Mouse (Mus musculus) WW6 (cell line): ENCODE data around the gene Kmt2e.
"Not testable (repeated sequence)": the region's sequence is repeated elsewhere in the genome, so short reads cannot be mapped to it uniquely, and the experiment has no call there.

ENCODE experiments used
- DNase-seq: peaks from one replicate; pipeline ENCODE4 v3.0.0-alpha.2; 2013; ENCODE audit warnings: low read depth, low spot score

The Kmt2e gene

DNA sequence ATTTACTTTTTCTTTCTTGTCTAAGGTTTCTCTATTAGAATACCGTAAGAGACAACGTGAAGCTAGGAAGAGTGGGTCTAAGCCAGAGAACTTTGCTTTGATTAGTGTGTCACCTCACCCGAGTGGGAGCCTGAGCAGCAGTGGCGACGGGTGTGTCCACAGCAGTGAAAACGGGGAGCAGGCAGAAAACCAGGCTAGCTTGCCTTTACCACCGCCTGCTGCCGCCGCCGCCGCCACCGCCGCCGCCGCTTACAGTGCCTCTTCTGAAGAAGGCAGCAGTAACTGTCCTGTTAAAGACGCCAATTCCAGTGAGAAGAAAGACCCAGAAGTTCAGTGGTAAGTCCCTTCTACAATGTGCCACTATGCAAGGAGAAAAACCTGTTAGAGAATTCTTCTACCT lies 65.0 kb downstream of the Kmt2e start:
- DNase-seq, result no peak

GRCm38 (mm10) chr5:23500715-23501114 lies 66.5 kb downstream of the Kmt2e start:
- no peak for DNase-seq

- DNase-seq, result no peak
These were observed 67.5 kb downstream of the Kmt2e start for GRCm38 (mm10) chr5:23501582-23502316.

- DNase-seq, result no peak
These were observed 68.2 kb downstream of the Kmt2e start for GRCm38 (mm10) chr5:23502317-23502937.

GRCm38 (mm10) chr5:23505578-23505977 lies 71.3 kb downstream of the Kmt2e start:
- no peak for DNase-seq

DNA sequence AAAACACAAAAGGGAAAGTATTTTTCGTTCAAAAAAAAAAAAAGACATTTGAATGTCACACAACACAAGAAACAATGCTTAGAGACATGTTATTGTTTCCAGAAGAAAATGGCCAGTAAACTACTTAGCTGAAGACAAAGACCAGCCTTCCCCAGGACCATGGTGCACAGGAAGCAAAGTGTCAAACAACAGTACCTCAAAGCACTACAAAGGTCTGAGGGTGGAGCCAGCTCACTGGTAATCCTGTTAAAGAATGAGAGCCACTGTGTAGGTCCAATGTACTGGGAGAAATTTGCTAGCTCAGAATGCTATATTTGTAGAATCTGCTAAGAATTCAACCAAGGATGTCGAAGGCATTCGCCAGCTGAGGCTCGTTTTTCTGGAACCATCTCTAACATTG lies 73.0 kb downstream of the Kmt2e start:
- no peak for DNase-seq

GRCm38 (mm10) chr5:23508630-23509029 lies 74.4 kb downstream of the Kmt2e start:
- DNase-seq, result no peak

DNA sequence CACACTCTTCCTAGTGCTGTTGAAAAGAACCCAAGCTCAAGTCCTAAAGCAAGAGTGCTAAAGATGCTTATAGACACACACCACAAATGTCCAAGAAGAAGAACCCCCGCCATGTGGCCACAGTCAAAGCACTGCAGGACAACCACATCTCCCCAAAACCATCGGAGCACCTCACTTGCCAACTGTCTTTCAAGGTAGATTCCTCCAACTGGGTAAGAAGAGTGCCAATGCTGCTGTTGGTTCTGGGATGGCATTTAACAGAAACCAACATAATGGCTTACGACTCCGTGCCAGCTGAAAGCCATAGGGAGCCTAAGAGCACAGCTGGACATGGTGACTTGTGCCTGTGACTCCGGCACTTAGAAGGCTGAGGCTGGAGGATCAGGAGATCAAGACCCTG lies 77.2 kb downstream of the Kmt2e start:
- DNase-seq, result no peak

DNA sequence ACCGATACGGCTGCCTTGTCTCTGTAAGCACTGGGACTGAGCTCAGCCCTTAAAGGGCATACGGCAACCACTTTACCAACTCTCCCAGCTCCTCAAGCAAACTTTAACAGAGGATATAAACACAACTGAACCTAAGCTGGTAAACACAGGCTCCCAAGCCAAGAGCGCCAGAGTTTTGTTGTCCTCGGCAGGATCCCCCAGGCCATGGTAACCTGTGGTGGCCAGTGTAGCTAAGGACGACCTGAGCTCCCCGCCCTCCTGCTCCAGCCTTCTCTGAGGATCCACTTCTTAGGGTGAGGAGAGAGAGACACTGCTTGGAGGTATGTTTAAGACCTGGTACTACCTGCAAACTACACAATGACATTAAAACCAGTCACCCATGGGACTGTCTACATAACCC lies 78.3 kb downstream of the Kmt2e start:
- no peak for DNase-seq

GRCm38 (mm10) chr5:23513468-23513867 lies 79.2 kb downstream of the Kmt2e start:
- no peak for DNase-seq

GRCm38 (mm10) chr5:23515038-23515437 lies 80.8 kb downstream of the Kmt2e start:
- no peak for DNase-seq

DNA sequence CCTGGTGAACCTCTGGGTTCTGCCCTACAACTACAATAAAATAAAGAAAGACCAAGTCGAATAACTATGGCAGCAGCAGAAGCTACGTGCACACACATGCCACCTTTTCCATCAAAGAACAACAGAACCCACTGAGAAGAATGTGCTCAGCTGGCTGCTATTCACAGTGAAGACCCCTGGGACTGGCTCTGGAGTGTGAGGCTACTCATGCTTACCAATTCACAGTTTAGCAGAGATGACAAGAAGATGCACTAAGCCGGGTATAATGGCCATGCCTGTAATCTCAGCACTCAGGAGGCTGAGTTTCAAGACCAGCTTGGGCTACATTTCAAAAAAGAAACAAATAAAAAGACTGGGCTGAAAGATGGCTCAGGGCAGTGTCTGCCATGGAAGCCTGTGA lies 82.7 kb downstream of the Kmt2e start:
- DNase-seq, result no peak

DNA sequence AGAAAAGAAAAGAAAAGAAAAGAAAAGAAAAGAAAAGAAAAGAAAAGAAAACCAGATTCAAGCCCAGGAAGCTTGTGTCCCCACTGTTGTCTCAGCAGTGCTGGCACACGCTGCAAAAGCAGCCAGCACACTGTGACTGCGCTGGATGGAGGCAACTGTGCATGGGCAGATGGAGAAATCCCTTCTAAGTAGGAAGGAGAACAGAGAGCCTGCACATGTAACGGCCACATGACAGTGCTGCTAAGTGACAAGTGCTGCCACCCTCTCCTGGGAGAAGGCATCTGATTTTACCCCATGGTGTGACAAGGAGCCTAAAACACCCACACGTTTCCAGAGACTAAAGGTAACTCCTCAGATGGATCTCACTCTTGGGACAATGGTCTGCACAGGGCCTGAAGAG lies 83.6 kb downstream of the Kmt2e start:
- DNase-seq, result no peak

- no peak for DNase-seq
These were observed 84.4 kb downstream of the Kmt2e start for GRCm38 (mm10) chr5:23518673-23519072.

- no peak for DNase-seq
These were observed 85.4 kb downstream of the Kmt2e start for GRCm38 (mm10) chr5:23519679-23520078.

- no peak for DNase-seq
These were observed 87.4 kb downstream of the Kmt2e start for GRCm38 (mm10) chr5:23521645-23522044.

DNA sequence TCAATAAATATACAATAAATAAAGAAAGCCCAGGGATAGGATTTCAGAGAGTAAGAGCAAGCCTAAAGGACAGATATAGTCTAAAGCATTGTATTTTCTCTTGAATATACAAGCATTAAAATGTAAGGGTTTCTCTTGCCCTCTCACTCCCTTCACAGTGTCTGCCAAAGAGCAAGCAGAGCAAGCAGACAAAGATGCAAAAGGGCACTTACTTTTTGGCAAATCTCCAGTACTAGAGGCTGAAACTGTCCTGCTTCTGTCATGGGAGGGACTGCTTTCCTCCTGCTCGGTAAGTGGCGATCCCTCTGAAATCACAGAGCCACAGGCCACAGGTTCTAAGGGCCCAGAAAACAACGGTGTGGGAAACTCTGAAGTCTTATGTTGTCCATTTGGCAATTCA lies 89.7 kb downstream of the Kmt2e start:
- DNase-seq, result no peak

GRCm38 (mm10) chr5:23524621-23525020 lies 90.4 kb downstream of the Kmt2e start:
- DNase-seq, result no peak

DNA sequence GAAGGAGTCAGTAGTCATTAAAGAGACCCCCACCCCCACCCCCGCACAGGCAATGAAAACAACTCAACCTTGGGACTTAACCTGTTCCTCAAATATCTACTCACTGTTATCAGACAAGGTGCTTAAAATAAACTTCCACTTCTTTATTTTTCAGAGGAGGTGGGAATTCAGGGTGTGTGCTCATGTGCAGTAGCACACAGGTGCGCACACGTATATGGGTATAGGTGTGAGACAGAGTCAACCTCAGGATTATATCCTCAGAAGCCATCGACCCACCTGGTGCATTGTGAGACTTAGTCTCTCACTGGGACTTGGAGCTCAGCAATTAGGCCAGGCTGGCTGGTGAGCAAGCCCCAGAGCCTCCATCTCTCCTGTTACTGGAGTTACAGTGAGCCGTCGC lies 96.9 kb downstream of the Kmt2e start:
- DNase-seq, result no peak

DNA sequence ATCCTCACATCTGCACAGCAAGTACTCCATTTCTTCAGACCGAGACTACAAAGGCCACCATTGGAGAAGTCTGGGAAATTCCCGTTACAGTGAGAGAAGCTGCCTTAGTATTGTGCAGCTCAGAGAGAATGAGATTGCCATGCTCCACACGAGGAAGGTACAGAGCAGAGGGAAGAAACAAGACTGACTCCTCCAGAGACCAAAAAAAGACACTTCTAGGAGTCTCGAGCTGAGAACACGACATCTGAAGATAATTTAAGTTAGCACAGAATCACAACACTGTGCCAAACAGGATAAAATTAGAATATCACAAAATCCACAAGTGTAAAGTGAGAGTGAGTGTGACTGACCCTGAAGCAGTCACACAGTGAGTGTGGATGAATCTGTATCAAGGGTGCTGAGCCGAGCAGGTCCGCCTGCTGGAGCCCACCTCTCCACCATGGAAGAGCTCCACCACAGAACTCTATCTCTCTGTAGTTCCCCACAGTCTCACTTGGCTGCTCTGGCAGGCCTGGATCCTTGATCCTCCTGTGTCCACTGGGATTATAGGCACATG lies 97.4 kb downstream of the Kmt2e start:
- no peak for DNase-seq

GRCm38 (mm10) chr5:23535692-23536091 lies 101.5 kb downstream of the Kmt2e start:
- no peak for DNase-seq

DNA sequence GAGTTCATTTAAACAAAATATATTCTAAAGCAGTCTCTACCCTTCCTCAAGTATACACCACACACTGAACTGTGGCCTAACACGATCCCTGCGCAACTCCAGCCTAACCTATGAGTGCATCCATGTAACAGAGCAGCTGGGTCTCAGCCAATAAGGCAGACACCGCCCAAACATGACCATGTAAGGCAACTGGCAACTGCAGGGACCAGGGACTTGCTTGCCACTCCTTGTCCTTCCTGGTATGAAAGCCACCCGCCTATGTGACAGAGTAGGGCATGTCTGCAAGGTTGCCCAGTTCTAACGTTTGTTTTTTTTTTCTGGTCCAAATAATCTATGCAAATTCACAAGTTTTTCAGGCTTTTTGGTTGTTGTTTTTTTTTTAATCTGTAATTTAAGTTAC lies 117.4 kb downstream of the Kmt2e start:
- DNase-seq, result no peak

GRCm38 (mm10) chr5:23553338-23553737 lies 119.1 kb downstream of the Kmt2e start:
- DNase-seq, result not testable (repeated sequence)
